Mouse (Mus musculus): ENCODE measurements at regions not wholly inside any gene's neighbourhood (a gene's known extent, or its start where the extent isn't known, plus 50 kb on each side); places are given as distances from the start of the nearest gene placed in this dataset.
"Not testable (repeated sequence)": the region's sequence is repeated elsewhere in the genome, so short reads cannot be mapped to it uniquely, and the experiment has no call there.

DNA sequence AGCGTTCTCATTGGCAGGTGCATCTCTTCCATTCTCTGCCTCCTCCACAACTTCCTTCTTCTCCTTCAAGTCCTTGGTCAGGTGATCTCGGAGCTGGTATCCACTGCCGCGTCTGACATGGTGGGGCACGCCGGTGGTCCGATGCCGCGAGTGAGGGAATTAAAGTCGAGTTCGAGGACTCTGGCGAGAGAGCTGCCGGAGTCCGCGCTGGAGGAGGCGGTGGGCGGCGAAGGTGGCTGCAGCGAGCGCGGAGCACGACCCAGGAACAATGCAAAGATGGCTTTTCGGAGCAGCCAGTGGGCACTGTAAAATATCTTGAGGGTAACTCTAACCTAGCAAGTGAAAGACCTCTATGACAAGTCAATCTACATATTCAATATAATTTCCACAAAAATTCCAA lies 134.2 kb upstream of the 4930452B06Rik start:
- TF ChIP-seq POLR2A (IDR thresholded peaks at IDR 0.05; ENCODE audit: control insufficient read depth, low read depth, low read length); CTCF (IDR thresholded peaks at IDR 0.05; ENCODE audit: control insufficient read depth, insufficient read depth, insufficient replicate concordance, low read depth, low read length): not testable (repeated sequence)

Data from testis, adult 2 months (tissue).